Mouse (Mus musculus) embryonic stem cell, embryonic (primary cell): ENCODE results near the gene Shisa9.

Experiments
- CTCF ChIA-PET, 4 experiments: fragments of 300-600 bp in 2 of 4; fragments of 350-600 bp in 2 of 4; sonication (Branson Sonifier 250); formaldehyde crosslinking; loops; one replicate each; lab custom pipeline; 2022; ENCODE audit warnings: inconsistent platforms in 2 of 4; lab: Charles Lee
- POLR2A ChIA-PET, 4 experiments: fragments of 300-600 bp in 2 of 4; fragments of 350-600 bp in 2 of 4; sonication (Branson Sonifier 250); formaldehyde crosslinking; loops; one replicate each; lab custom pipeline; 2022; ENCODE audit warnings: antibody characterized with exemption in 4 of 4, inconsistent platforms in 1 of 4; lab: Charles Lee

Shisa9 gene

GRCm38 (mm10) chr16:12146666-12147065 lies 162.8 kb downstream of the Shisa9 start:
- POLR2A ChIA-PET, result interaction anchor here in 1 of 4 experiments (0.6 kb wide), 1 partner anchor 77 kb away, joined by 12 read pairs; no protein-coding TSS in a partner anchor

GRCm38 (mm10) chr16:12151986-12152385 lies 168.1 kb downstream of the Shisa9 start:
- ChIA-PET POLR2A (no interaction called here), CTCF (no interaction called here)

More at GRCm38 (mm10) chr16:12146666-12147065, 162.8 kb downstream of the Shisa9 start:
- CTCF ChIA-PET, result no interaction called here

GRCm38 (mm10) chr16:12154476-12154875 lies 170.6 kb downstream of the Shisa9 start:
- CTCF ChIA-PET, result no interaction called here
- POLR2A ChIA-PET, result no interaction called here

- POLR2A ChIA-PET, result no interaction called here
- CTCF ChIA-PET, result no interaction called here
These were observed 189.6 kb downstream of the Shisa9 start for GRCm38 (mm10) chr16:12173482-12174041.

- CTCF ChIA-PET, result no interaction called here
- POLR2A ChIA-PET, result no interaction called here
These were observed 194.1 kb downstream of the Shisa9 start for GRCm38 (mm10) chr16:12178031-12178430.

- ChIA-PET POLR2A (no interaction called here), CTCF (interaction anchor here in 1 of 4 experiments (0.6 kb wide), 1 partner anchor 721 kb away, joined by 3 read pairs; no protein-coding TSS in a partner anchor)
These were observed 205.8 kb downstream of the Shisa9 start for GRCm38 (mm10) chr16:12189739-12190138.

GRCm38 (mm10) chr16:12196841-12197240 lies 212.9 kb downstream of the Shisa9 start:
- CTCF ChIA-PET, result interaction anchor here in 1 of 4 experiments (0.6 kb wide), 1 partner anchor 1069 kb away, joined by 4 read pairs; no protein-coding TSS in a partner anchor
- POLR2A ChIA-PET, result interaction anchor here in 1 of 4 experiments (0.7 kb wide), 1 partner anchor 39 kb away, joined by 3 read pairs; no protein-coding TSS in a partner anchor

- CTCF ChIA-PET, result interaction anchor here in 1 of 4 experiments (0.6 kb wide), 1 partner anchor 1055 kb away, joined by 7 read pairs; no protein-coding TSS in a partner anchor
- POLR2A ChIA-PET, result no interaction called here
These were observed 213.7 kb downstream of the Shisa9 start for GRCm38 (mm10) chr16:12197611-12198010.

GRCm38 (mm10) chr16:12201216-12201615 lies 217.3 kb downstream of the Shisa9 start:
- POLR2A ChIA-PET, result no interaction called here
- CTCF ChIA-PET, result no interaction called here

- ChIA-PET POLR2A (no interaction called here), CTCF (no interaction called here)
These were observed 218.2 kb downstream of the Shisa9 start for GRCm38 (mm10) chr16:12202151-12202550.

GRCm38 (mm10) chr16:12203055-12203454 lies 219.1 kb downstream of the Shisa9 start:
- ChIA-PET CTCF (no interaction called here), POLR2A (no interaction called here)

- CTCF ChIA-PET, result interaction anchor here in 1 of 4 experiments (0.6 kb wide), 1 partner anchor 478 kb away, joined by 3 read pairs; no protein-coding TSS in a partner anchor
- POLR2A ChIA-PET, result no interaction called here
These were observed 220.5 kb downstream of the Shisa9 start for GRCm38 (mm10) chr16:12204423-12204822.

GRCm38 (mm10) chr16:12206421-12206950 lies 222.6 kb downstream of the Shisa9 start:
- ChIA-PET CTCF (no interaction called here), POLR2A (no interaction called here)

- CTCF ChIA-PET, result no interaction called here
These were observed 223.0 kb downstream of the Shisa9 start for GRCm38 (mm10) chr16:12206951-12207350.

GRCm38 (mm10) chr16:12209355-12209754 lies 225.4 kb downstream of the Shisa9 start:
- POLR2A ChIA-PET, result no interaction called here
- CTCF ChIA-PET, result no interaction called here

More at GRCm38 (mm10) chr16:12206951-12207350, 223.0 kb downstream of the Shisa9 start:
- POLR2A ChIA-PET, result no interaction called here

GRCm38 (mm10) chr16:12209819-12210218 lies 225.9 kb downstream of the Shisa9 start:
- POLR2A ChIA-PET, result no interaction called here
- CTCF ChIA-PET, result no interaction called here

GRCm38 (mm10) chr16:12214018-12214417 lies 230.1 kb downstream of the Shisa9 start:
- ChIA-PET POLR2A (no interaction called here), CTCF (interaction anchor here in 1 of 4 experiments (0.7 kb wide), 1 partner anchor 1999 kb away, joined by 3 read pairs; no protein-coding TSS in a partner anchor)

- CTCF ChIA-PET, result no interaction called here
These were observed 233.6 kb downstream of the Shisa9 start for GRCm38 (mm10) chr16:12217289-12218150.

GRCm38 (mm10) chr16:12218151-12218532 lies 234.2 kb downstream of the Shisa9 start:
- ChIA-PET POLR2A (no interaction called here), CTCF (no interaction called here)

More at GRCm38 (mm10) chr16:12217289-12218150, 233.6 kb downstream of the Shisa9 start:
- POLR2A ChIA-PET, result no interaction called here

GRCm38 (mm10) chr16:12219821-12220220 lies 235.9 kb downstream of the Shisa9 start:
- ChIA-PET POLR2A (interaction anchor here in 1 of 4 experiments (0.7 kb wide), 1 partner anchor 84 kb away, joined by 4 read pairs; no protein-coding TSS in a partner anchor), CTCF (interaction anchor here in 1 of 4 experiments (0.6 kb wide), 1 partner anchor 751 kb away, joined by 4 read pairs; no protein-coding TSS in a partner anchor)
